Mouse (Mus musculus): ENCODE data around the gene Znhit6. TPM values are rescaled to one million over a fixed set of nuclear protein-coding genes. Genes with fewer than 3 reads are reported as not detected.

Znhit6 gene
- 0.72 and 1.1 TPM in 2 replicates for polyA plus RNA-seq (2012; rRNA removed)

DNA sequence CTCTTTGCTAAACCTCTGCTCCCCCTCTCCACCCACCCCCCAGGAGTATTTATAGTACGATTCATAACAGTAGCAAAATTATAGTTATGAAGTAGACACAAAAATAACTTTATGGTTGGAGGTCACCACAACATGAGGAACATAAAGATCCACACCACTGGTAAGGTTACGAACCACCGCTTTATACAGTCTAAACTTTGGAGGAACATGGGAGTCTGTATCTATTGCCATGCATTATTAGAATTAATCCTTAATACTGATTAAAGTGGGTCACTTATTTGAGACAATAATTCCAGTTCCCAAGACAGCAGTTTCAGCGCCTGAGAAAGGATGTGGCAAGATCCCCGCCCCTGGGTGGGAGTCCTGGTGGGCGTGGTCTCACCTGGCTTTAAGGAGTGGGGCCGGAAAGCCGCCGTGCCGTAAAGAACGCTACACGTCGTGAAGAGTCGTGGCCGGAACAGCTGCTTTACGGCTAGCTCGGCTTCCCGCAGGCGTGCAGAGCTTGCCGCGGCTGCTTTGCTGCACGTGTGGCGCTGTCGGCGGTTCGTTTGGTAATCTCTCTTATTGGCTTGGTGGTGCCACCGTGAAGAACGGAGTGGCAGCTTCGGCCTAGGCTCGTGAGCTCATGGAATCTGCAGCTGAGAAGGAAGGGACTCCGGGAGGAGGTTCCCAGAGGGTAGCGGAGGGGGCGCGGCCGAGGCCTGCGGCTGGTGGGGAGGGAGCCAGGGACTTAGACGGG is at the start of gene Znhit6:
Gene Znhit6 (plus strand): TSS at position 463 of the 739 bp plus-strand sequence.

DNA sequence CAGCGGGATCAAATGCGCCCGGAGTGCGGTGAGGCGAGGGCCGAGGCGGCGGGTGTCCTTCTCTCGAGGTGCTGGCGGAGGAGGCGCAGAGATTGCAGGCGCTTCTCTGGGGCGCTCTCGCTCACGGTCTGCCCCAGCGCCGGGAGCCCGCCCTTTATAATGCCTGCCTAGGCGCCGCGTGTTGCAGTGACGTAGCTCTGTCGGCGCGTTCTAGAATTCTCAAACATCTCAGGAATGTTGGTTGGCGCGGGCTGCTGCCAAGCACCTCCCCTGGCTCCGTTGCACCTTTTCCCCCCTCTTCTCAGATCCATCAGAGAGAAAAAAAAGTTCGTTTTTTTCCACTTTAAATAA is 73.8 kb downstream of the Znhit6 start, which contains the start of gene Ccn1:
Gene Ccn1 (minus strand): TSS at position 130 of the 351 bp plus-strand sequence.

Other genes with a start within 250 kb of the Znhit6 start
- 16.1 and 22.4 TPM in 2 replicates for gene Ccn1, start 73.8 kb downstream of the Znhit6 start, polyA plus RNA-seq (2012; rRNA removed)
- gene Ddah1, start 182.5 kb downstream of the Znhit6 start, polyA plus RNA-seq (2012; rRNA removed): 21.6 and 25.5 TPM in 2 replicates